Mouse (Mus musculus): ENCODE measurements around the gene Kcnn1.
A peak's percentile ranks its signal among the peaks of the same experiment; 100 is the strongest.
"Not testable (repeated sequence)": the region's sequence is repeated elsewhere in the genome, so short reads cannot be mapped to it uniquely, and the experiment has no call there.

The Kcnn1 gene

GRCm38 (mm10) chr8:70862824-70863641, at the start of gene Kcnn1:
Kcnn1 (minus strand) TSS chr8:70863258.
- peak; percentile 53 for DNase-seq (ENCODE audit: low read depth, low spot score)

DNA sequence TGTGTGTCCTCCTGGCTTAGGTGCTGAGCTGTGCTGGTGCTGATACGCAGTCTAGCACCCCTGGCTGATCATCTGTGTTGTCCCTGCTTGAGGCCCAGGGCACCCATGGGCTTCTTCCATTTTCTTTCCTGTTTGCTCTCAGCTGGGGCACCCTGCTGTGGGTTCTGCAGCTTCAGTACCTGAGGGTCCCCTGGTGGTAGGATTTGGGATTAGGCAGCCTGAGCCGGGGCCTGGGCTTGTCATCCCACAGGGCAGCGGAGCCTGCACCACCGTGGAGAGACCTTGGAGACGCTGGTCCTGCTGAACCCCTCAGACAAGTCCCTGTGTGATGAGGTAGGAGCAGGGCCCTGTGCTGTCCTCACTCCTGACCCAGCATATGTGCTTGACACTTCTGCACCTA, 48.5 kb upstream of the Kcnn1 start:
- peak; percentile 69 for DNase-seq (ENCODE audit: low read depth, low spot score)

- DNase-seq (ENCODE audit: low read depth, low spot score), result no peak
Measured at GRCm38 (mm10) chr8:70907518-70907917, 44.5 kb upstream of the Kcnn1 start.

DNA sequence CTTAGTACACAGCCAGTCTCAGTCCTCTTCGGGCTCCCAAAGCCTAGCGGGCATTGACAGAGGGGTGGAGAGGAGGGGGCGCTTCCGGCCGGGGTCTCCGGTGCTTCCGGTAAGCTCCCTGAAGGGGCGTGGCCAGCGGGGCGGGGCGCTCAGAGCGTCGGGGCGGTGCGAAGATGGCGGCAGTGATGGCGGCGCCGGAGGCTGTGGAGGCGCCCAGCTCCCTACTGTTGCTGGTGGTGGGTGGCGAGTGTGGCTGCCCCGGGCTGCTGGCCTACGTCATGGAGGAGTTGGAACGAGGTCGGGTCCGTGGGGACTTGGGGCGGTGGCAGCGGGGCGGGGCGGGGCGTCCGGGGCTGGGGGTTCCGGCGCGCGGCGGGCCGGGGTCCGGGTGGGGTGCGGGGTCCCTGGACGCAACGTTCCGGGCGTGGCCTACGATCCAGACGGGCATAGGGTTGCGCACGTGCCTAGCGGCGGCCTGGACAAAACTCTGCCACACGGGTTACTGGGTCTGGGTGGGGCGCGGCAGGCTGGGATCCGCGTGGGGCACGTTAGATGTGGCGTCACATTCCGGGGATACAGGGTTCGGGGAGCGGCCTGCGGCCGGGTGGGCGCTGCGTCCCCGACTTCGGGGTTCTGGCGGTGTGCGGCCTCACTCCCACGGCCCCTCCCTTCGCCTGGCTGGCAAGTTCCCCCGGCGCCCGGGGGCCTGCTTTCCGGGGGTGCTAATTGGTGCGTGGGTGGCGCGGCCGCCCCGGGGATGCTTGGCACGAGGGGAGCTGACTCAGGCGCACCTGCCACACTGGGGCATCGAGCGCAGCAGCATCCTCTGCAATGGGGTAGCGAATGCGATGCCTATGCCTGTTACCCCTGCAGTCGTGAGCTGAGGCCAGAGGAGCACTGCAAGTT, 43.0 kb upstream of the Kcnn1 start, which contains the start of gene Map1s:
Gene Map1s (plus strand): TSS at position 102 of the 906 bp plus-strand sequence.
- DNase-seq (ENCODE audit: low read depth, low spot score), result peak; percentile 89

DNA sequence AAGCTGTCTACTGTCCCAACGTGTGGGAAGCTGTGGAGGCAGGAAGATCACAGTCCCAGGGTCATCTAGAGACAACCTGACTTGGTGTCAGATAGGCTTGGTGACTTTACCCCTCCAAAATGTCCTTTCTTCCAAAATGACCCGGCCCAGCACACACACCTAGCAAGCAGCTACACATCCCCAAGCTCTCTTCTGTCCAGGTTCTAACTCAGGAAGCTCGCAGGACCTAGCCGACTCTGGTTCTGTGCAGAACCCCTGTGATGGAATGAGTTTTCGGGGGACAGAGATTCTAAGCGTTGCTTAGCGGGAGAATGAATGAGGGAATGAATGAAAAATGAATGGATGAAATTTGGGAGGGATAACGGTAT, 42.4 kb upstream of the Kcnn1 start:
- DNase-seq (ENCODE audit: low read depth, low spot score), result no peak

DNA sequence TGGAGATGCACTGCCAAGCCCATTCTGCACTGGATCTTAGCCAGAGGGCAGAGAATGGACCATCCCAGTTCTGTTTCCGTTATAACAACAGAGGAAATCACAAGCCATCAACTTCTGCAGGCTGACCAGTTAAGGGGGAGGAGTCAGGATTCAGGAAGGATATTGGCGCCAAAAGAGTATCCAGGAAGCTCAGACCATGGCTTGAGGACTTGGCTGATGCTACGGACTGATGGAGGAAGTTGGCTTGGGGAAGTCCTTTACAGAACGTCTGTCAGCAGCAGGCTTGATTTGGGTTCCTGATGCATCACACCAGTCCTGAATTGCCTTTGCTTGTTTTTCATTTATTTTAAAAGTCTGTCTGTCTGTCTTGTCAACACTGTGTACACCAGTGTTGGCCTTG, 41.5 kb upstream of the Kcnn1 start:
- no peak for DNase-seq (ENCODE audit: low read depth, low spot score)

- DNase-seq (ENCODE audit: low read depth, low spot score), result no peak
Measured at GRCm38 (mm10) chr8:70903582-70903981, 40.5 kb upstream of the Kcnn1 start.

DNA sequence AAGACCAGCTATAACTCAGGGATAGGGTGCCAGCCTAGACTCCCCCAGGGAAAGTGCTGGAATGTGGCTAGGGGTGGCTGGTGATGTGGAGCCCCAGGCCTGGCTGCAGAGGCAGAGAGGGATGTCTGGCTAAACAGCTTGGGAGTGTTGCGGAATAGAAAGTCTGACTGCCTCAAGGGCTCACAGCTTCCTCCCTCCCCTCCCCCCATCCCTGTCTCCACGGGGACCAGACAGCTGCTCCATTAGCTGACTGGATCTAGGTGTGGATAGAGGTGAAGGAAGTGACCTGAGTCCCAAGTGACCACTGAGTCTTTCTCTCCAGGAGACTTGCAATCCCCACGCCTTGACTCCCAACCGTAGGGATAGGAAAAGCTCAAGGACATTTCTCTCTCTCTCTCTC, 40.1 kb upstream of the Kcnn1 start:
- DNase-seq (ENCODE audit: low read depth, low spot score), result no peak

DNA sequence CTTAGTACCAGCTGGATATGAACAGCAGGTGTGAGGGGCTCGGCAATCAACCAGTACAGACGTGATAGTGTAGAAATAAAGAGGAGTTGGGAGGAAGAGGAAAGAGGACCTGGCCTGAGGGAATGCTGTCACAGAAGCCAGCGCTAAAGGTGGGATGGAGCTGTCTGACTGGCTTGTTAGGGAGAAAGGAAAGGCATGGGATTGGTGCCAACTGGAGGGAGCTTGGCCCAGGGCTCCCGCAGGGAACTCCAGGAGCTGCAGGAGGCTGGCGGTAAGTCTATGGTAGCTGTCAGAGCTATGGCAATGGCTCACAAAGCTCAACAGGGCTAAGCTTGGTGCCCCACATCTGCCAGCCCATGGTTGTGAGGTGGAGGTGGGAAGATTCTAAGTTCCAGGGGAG, 39.2 kb upstream of the Kcnn1 start:
- DNase-seq (ENCODE audit: low read depth, low spot score), result peak; percentile 44

GRCm38 (mm10) chr8:70900872-70901387, 37.9 kb upstream of the Kcnn1 start:
- no peak for DNase-seq (ENCODE audit: low read depth, low spot score)

DNA sequence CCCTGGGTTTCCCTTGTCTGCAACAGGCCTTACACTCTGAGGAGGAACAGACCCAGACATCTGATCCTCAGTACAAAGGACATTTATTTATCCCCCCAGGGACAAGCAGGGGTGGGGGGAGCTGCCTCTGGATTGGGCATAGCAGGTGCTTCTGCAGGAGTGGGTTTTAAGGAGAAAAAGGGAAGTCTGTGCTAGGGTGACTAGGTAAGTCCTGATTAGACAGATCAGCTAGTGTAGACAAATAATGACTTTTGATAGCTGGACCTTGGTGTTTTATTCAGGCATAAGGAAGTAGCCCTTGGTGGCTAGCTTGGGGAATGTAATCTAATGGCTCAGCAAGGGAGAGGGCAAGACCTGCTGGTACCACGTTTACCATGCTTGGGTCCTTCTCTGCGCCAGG, 36.2 kb upstream of the Kcnn1 start:
- DNase-seq (ENCODE audit: low read depth, low spot score), result no peak

DNA sequence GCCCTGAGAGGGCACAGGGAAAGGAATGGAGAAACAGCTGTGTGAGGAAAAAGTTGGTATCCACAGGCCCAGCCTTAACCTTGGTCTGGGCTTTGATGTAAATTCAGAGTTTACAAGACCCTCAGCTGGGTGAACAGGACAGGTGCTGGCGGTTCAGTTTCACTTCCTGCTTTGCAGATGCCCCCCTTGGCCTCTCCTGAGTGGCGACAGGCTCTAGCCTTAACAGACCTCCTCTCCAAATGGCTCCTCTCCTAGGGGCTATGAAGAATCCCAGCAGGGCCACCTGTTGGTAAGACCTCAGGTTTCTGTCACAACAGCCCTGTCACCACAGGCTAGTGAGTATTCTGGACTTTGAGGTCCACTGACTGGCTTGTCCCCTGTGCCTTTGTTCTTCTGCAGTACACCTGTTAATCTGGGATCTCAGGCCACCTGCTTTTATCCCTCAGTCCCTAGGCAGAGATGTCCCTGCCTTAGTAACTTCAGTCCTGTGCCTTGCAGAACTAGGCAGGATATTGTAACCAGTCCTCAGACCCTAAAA, 35.7 kb upstream of the Kcnn1 start:
- no peak for DNase-seq (ENCODE audit: low read depth, low spot score)

DNA sequence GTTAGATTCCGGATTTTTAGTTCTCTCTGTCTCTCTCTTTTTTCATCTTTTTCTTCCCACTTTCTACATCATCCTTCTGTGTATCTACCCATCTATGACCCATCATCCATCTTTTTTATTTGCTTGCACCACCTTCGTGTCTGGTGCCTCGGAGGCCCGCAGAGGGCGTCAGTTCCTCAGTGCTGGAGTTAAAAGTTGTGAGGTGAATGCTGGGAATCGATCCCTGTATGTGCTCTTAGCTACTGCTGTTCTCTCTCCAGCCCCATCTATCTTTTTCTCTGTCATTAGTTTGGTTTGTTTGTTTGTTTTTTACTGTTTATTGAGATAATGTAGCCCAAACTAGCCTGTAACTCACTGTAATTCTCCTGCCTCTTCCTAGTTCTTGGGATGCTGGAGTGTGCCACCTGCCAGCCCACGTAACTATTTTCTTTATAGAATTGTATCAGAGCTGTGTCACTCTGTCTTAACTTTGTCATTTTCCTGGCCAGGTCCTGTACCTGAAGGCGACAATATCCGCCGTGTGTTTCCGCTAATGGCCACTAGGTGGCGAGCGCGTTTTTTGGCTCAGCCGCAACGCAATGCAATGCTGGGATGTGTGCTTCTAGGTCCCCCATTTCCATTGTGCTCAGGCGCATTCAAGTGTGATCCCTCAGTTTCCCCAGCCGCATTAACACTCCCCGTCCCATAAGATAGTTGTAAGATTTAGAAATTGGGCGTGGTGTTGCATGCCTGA, 34.8 kb upstream of the Kcnn1 start:
- DNase-seq (ENCODE audit: low read depth, low spot score), result peak; percentile 85

DNA sequence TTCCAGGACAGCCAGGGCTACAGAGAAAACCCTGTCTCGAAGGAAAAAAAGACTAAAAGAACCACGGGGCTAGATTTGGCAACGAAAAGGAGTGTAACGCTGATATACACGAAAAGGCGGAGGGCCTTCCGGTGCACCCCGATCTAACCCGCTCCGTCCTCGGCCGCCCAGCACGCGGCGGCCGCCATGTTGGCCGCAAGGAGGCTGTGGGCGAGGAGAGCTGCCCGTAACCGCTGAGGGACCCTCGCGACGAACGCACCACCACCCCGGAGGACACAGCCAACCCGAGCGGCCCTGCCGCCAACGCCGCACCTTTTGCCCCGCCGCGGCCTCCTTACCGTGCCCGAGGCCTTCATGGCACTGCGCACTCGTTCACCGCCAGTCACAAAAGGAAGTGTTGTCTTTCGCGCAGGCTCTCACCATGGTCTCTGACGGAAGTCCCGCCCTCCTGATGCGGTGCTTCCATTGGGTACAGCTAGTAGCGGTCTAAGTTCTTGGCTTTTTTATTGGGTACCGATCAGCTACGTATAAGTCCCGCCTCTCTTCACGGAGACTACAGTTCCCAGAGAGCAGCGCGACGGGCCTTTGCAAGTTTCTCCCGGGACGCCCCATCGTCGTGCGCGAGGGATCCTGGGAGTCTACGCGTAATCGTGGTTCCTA, 34.1 kb upstream of the Kcnn1 start, which contains the start of gene Rpl18a:
Gene Rpl18a (minus strand): TSS at position 392 of the 660 bp plus-strand sequence.
- DNase-seq (ENCODE audit: low read depth, low spot score), result peak; percentile 100

DNA sequence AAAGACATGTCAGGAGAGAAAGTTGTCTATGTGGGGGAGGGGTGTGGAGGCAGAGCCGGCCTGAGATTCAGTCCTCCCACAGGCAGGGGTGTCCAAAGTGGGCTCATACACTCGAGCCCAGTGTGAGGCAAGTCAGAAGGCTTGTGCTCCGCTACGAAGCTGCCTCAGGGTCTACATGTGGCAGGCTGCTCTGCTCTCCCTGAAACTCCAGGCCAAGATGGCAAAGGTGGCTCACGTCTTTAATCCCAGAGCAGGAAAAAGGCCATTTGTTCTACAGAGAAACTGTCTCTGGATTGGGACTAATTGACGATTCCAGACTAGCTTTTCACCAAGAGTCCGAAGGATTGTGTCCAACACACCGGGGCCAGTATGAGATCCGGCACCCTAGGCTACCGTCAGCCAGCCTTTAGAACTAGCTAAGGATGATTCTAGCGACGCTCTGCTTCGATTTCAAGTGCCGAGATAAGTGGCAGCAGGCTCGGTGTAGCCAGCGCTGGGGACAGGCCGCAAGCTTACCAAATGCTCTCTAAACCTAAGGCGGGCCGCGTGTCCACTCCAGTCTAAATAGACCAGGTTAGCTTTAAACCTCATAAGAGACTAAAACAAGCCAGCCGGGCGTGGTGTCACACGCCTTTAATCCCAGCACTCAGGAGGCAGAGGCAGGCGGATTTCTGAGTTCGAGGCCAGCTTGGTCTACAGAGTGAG, 33.4 kb upstream of the Kcnn1 start:
- DNase-seq (ENCODE audit: low read depth, low spot score), result peak; percentile 67

DNA sequence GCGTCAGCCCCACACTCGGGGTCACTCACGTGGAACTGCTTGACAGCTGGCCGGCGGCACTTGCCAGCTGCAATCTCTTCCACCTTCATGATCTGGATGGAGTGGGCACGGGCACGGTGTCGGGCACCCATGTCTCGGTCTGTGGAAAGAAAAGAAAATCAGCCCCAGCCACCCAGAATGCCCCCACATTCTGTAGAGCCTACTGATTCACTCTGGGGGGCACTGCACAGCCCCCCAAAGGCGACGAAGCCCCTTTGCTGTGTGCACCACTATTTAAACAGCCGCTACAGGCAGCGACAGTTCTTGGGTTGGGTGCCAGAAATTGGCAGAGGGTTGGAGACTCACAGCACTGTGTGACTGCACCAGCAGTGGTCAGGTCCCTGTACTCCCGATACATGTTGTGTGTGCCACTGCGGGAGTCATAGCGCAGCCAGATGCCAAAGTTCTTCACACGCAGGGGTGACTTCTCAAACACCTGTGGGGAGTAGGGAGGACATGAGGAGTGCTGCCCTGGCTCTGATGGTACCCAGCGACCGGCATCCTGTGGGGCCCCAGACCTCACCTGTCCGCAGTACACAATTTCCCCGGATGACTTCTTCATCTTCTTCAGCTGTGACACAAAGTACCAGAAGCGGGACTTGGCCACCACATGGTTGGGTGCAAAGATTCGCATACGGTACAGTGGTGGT, 32.7 kb upstream of the Kcnn1 start:
- DNase-seq (ENCODE audit: low read depth, low spot score), result not testable (repeated sequence)

- DNase-seq (ENCODE audit: low read depth, low spot score), result no peak
Measured at GRCm38 (mm10) chr8:70894771-70895545, 31.9 kb upstream of the Kcnn1 start.

DNA sequence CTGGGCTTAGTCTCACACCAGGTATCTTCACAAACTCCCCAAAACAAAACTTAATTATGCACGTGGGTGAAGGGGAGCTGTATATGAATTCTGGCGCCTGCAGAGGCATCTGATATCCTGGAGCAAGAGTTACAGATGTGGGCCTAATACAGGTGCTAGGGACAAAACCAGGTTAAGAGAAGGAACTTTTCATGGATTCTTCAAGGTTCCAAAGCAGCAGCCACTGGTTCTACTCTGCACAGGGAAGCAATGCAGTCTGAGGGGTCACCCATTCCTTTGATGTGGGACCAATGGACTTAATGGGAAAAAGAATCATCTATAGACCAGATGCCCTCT, 31.3 kb upstream of the Kcnn1 start:
- no peak for DNase-seq (ENCODE audit: low read depth, low spot score)

All from R1 (cell line).